Mouse (Mus musculus): ENCODE measurements around the gene Rcsd1. TPM values are rescaled to one million over a fixed set of nuclear protein-coding genes. Genes with fewer than 3 reads are reported as not detected.

The Rcsd1 gene
- polyA plus RNA-seq, 1 experiment, result 10.1 TPM

DNA sequence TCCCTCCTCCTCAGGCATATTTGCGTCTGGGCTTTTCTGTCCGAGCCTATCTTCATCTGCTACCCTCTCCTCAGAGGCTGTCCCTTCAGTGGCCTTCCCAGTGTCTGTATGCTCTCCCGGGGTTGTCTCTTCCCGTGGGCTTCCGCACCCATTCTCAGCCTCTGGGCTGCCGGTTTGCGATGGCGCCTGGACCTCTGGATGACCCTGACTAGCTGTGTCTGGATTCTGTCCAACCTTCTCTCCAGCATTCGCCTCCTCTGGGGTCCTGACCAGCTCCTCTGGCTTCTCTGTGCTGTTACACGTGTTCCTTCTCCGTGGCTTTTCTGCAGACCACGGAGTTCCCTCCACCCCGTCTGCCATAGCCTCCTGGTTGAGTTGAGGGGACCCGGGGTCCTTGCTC lies 54.1 kb downstream of the Rcsd1 start:
- DNase-seq (ENCODE audit: low read depth), result no peak
- TF ChIP-seq POLR2A (IDR thresholded peaks at IDR 0.05; ENCODE audit: borderline replicate concordance, extremely low read depth, insufficient read depth, insufficient read length, poor library complexity, severe bottlenecking) (no peak), CTCF (IDR thresholded peaks at IDR 0.05; ENCODE audit: borderline replicate concordance, extremely low read depth, insufficient read depth, insufficient read length) (no peak)

- DNase-seq (ENCODE audit: low read depth), result no peak
- TF ChIP-seq CTCF (IDR thresholded peaks at IDR 0.05; ENCODE audit: borderline replicate concordance, extremely low read depth, insufficient read depth, insufficient read length) (peak; percentile 26; the same call in 1 of the 2 replicates), POLR2A (IDR thresholded peaks at IDR 0.05; ENCODE audit: borderline replicate concordance, extremely low read depth, insufficient read depth, insufficient read length, poor library complexity, severe bottlenecking) (no peak)
These were observed 54.5 kb downstream of the Rcsd1 start for GRCm38 (mm10) chr1:165655022-165655421.

DNA sequence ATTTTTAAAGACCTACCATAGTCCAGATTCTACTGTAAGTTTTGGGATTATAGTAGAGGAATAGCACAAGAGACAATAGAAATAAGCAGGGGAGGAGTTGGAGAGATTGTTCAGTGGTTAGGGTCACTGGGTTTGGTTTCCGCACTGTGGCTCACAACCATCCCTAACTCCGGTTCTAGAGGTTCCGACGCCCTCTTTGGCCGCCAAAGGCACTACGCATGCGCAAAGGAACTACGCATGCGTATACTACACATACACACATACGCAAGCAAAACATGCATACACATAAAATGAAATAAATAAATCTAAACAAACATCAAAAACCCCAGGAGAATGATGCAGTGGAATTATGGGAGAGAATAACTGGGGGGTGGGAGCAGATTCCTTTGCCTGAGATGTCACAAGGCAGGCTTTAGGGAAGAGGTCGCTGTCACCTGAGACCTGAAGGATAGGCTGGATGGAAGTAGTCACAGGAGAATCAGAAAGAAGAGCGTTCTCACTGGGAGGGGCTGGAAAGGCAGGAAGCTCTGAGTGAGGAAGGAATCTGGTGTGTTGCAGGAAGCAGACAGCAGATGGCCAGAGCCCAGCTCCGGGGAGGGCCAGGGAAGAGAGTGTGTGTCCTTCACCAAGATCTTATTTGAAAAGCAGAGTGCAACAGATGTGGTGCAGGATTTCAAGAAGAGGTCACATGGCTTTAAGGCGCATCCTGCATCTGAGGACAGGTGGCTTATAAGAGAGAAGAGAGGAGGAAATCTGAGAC lies 56.3 kb downstream of the Rcsd1 start:
- TF ChIP-seq CTCF (IDR thresholded peaks at IDR 0.05; ENCODE audit: borderline replicate concordance, extremely low read depth, insufficient read depth, insufficient read length), result no peak
- no peak for TF ChIP-seq POLR2A (IDR thresholded peaks at IDR 0.05; ENCODE audit: borderline replicate concordance, extremely low read depth, insufficient read depth, insufficient read length, poor library complexity, severe bottlenecking)
- no peak for DNase-seq (ENCODE audit: low read depth)

GRCm38 (mm10) chr1:165652507-165652906 lies 57.0 kb downstream of the Rcsd1 start:
- TF ChIP-seq POLR2A (IDR thresholded peaks at IDR 0.05; ENCODE audit: borderline replicate concordance, extremely low read depth, insufficient read depth, insufficient read length, poor library complexity, severe bottlenecking), result no peak
- TF ChIP-seq CTCF (IDR thresholded peaks at IDR 0.05; ENCODE audit: borderline replicate concordance, extremely low read depth, insufficient read depth, insufficient read length), result no peak
- no peak for DNase-seq (ENCODE audit: low read depth)

- TF ChIP-seq CTCF (IDR thresholded peaks at IDR 0.05; ENCODE audit: borderline replicate concordance, extremely low read depth, insufficient read depth, insufficient read length) (no peak), POLR2A (IDR thresholded peaks at IDR 0.05; ENCODE audit: borderline replicate concordance, extremely low read depth, insufficient read depth, insufficient read length, poor library complexity, severe bottlenecking) (no peak)
- no peak for DNase-seq (ENCODE audit: low read depth)
These were observed 58.4 kb downstream of the Rcsd1 start for GRCm38 (mm10) chr1:165651158-165651557.

GRCm38 (mm10) chr1:165645102-165645501 lies 64.5 kb downstream of the Rcsd1 start:
- DNase-seq (ENCODE audit: low read depth), result no peak
- TF ChIP-seq CTCF (IDR thresholded peaks at IDR 0.05; ENCODE audit: borderline replicate concordance, extremely low read depth, insufficient read depth, insufficient read length) (no peak), POLR2A (IDR thresholded peaks at IDR 0.05; ENCODE audit: borderline replicate concordance, extremely low read depth, insufficient read depth, insufficient read length, poor library complexity, severe bottlenecking) (no peak)

GRCm38 (mm10) chr1:165643735-165644134 lies 65.8 kb downstream of the Rcsd1 start:
- TF ChIP-seq POLR2A (IDR thresholded peaks at IDR 0.05; ENCODE audit: borderline replicate concordance, extremely low read depth, insufficient read depth, insufficient read length, poor library complexity, severe bottlenecking), result no peak
- no peak for TF ChIP-seq CTCF (IDR thresholded peaks at IDR 0.05; ENCODE audit: borderline replicate concordance, extremely low read depth, insufficient read depth, insufficient read length)
- no peak for DNase-seq (ENCODE audit: low read depth)

- TF ChIP-seq CTCF (IDR thresholded peaks at IDR 0.05; ENCODE audit: borderline replicate concordance, extremely low read depth, insufficient read depth, insufficient read length) (no peak), POLR2A (IDR thresholded peaks at IDR 0.05; ENCODE audit: borderline replicate concordance, extremely low read depth, insufficient read depth, insufficient read length, poor library complexity, severe bottlenecking) (peak; percentile 63; the same call in 1 of the 2 replicates)
- peak; percentile 88 for DNase-seq (ENCODE audit: low read depth)
These were observed 66.7 kb downstream of the Rcsd1 start for GRCm38 (mm10) chr1:165642780-165643311.

GRCm38 (mm10) chr1:165641786-165642771 lies 67.5 kb downstream of the Rcsd1 start:
- TF ChIP-seq POLR2A (IDR thresholded peaks at IDR 0.05; ENCODE audit: borderline replicate concordance, extremely low read depth, insufficient read depth, insufficient read length, poor library complexity, severe bottlenecking) (peak; percentile 20; the same call in 1 of the 2 replicates), CTCF (IDR thresholded peaks at IDR 0.05; ENCODE audit: borderline replicate concordance, extremely low read depth, insufficient read depth, insufficient read length) (no peak)

GRCm38 (mm10) chr1:165641271-165641771 lies 68.2 kb downstream of the Rcsd1 start:
- TF ChIP-seq CTCF (IDR thresholded peaks at IDR 0.05; ENCODE audit: borderline replicate concordance, extremely low read depth, insufficient read depth, insufficient read length) (peak; percentile 44; the same call in 1 of the 2 replicates), POLR2A (IDR thresholded peaks at IDR 0.05; ENCODE audit: borderline replicate concordance, extremely low read depth, insufficient read depth, insufficient read length, poor library complexity, severe bottlenecking) (no peak)

More at GRCm38 (mm10) chr1:165641786-165642771, 67.5 kb downstream of the Rcsd1 start:
- DNase-seq (ENCODE audit: low read depth), result peak; percentile 86

GRCm38 (mm10) chr1:165636289-165636688 lies 73.3 kb downstream of the Rcsd1 start:
- TF ChIP-seq CTCF (IDR thresholded peaks at IDR 0.05; ENCODE audit: borderline replicate concordance, extremely low read depth, insufficient read depth, insufficient read length) (no peak), POLR2A (IDR thresholded peaks at IDR 0.05; ENCODE audit: borderline replicate concordance, extremely low read depth, insufficient read depth, insufficient read length, poor library complexity, severe bottlenecking) (no peak)
- DNase-seq (ENCODE audit: low read depth), result no peak

More at GRCm38 (mm10) chr1:165641271-165641771, 68.2 kb downstream of the Rcsd1 start:
- DNase-seq (ENCODE audit: low read depth), result peak; percentile 87
